Mouse (Mus musculus) E14TG2a.4 (cell line): ENCODE data around the gene Man2b2.

Source experiments
- CTCF ChIP-seq: conservative IDR thresholded peaks from 2 replicates; pipeline ENCODE4 v1.5.1; 2014; ENCODE audit warnings: low read length
- NANOG ChIP-seq: IDR thresholded peaks from 2 replicates; pipeline ENCODE4 v1.6.1; 2014; ENCODE audit warnings: borderline replicate concordance, low read length, mixed read lengths
- POU5F1 ChIP-seq: IDR thresholded peaks from 2 replicates; pipeline ENCODE4 v1.6.1; 2014; ENCODE audit warnings: low read length, borderline replicate concordance

DNA sequence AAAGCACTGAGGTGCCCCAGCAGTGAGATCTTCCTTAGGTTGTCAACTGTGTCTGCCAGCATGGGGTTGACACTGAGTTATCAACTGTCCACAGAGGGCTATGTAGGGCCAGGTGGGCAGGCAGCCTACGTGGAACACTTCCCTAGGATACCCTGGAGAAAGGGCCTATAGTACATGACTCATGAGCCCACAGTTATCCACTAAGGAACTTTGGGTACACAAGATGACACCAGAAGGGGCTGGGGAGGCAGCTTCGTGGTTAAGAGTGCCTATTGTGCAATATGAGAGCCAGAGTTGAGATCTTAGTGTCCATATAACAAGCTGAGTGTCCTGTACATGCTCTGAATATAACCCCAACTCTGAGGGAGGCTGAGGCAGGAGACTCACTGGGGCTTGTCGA, 60.9 kb downstream of the Man2b2 start:
- TF ChIP-seq CTCF (no peak), NANOG (no peak), POU5F1 (no peak)
